Mouse (Mus musculus) brain, embryonic 14.5 days (tissue): ENCODE measurements around the gene Nebl.

Experiments used
- CTCF ChIP-seq: fragments of 200-500 bp; IDR thresholded peaks from 2 replicates; pipeline ENCODE4 v1.5.1; 2012; ENCODE audit warnings: inconsistent platforms, mild to moderate bottlenecking, moderate library complexity, borderline replicate concordance; ENCODE audit not compliant: insufficient read depth, insufficient read length; ENCODE audit errors: extremely low read depth
- POLR2A ChIP-seq: fragments of 200-500 bp; IDR thresholded peaks from 2 replicates; pipeline ENCODE4 v1.6.1; 2012; ENCODE audit warnings: mild to moderate bottlenecking, inconsistent platforms, borderline replicate concordance; ENCODE audit not compliant: poor library complexity, insufficient read depth, insufficient read length, severe bottlenecking; ENCODE audit errors: extremely low read depth

DNA sequence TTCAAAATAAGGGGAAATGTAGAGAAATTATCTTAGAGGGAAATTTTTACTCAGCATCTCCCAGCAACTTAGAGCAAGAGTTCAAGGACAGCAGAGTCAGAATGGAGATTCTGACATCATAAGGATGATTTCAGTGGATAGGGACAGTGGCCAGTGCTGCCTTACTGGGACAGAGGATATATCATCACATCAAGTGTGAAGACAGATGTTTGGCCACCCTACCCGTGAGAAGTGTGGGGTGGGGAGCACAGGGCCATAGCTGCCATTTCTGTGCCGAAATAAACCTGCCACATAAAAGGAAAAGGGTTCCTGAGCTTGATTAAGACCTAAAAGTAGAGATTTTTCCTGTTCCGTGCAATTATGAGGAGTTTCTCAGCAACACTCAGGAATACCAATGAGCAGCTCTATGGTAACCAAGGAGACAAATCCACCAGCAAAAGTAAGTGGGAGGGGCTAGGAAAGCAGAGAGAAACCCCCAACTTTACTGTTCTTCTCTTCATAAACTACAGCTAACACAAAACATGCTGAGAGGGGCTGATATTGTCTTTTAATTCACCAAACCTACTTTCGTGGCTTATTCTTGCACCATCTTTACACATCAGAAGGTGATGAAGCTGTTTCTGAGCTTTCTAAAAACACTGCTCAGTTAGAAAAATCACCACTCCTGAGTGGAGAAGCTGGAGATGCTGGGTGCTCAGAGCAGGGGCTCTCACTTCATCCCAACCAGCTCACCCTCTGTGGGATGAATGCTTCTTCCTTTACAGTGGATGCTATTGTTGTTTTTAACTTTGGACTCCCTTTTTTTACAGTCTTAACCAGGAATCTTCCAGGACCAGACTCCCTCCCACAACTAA lies 172.1 kb downstream of the Nebl start:
- TF ChIP-seq POLR2A (no peak), CTCF (no peak)
